Mouse (Mus musculus) megakaryocyte, adult 5-6 weeks (primary cell): Measurements from ENCODE around the gene Mapt. TPM values are rescaled to one million over a fixed set of nuclear protein-coding genes. Genes with fewer than 3 reads are reported as not detected.
A peak's percentile ranks its signal among the peaks of the same experiment; 100 is the strongest.
"Not testable (repeated sequence)": the region's sequence is repeated elsewhere in the genome, so short reads cannot be mapped to it uniquely, and the experiment has no call there.

Experiments used
- ATAC-seq: 2 replicates; pipeline ENCODE4 v1.8.0; 2016; ENCODE audit warnings: mild to moderate bottlenecking, inconsistent platforms; ENCODE audit not compliant: poor library complexity, severe bottlenecking
- total RNA-seq, 2 experiments: library from RNA; stranded (forward) in 1 of 2; stranded (reverse) in 1 of 2; fragments of 153-499, 151-499 nt in 1 of 2; fragments of 221-1000, 200-1000 nt in 1 of 2; gene quantifications; 2 replicates each; pipeline versions ENCODE4 v1.2.3 to v1.2.4; 2015 to 2017

Gene Mapt
- 0.09 and 0.36 TPM in 2 replicates for total RNA-seq (2015)
- 0.48 and 1.5 TPM in 2 replicates for total RNA-seq (2017)

DNA sequence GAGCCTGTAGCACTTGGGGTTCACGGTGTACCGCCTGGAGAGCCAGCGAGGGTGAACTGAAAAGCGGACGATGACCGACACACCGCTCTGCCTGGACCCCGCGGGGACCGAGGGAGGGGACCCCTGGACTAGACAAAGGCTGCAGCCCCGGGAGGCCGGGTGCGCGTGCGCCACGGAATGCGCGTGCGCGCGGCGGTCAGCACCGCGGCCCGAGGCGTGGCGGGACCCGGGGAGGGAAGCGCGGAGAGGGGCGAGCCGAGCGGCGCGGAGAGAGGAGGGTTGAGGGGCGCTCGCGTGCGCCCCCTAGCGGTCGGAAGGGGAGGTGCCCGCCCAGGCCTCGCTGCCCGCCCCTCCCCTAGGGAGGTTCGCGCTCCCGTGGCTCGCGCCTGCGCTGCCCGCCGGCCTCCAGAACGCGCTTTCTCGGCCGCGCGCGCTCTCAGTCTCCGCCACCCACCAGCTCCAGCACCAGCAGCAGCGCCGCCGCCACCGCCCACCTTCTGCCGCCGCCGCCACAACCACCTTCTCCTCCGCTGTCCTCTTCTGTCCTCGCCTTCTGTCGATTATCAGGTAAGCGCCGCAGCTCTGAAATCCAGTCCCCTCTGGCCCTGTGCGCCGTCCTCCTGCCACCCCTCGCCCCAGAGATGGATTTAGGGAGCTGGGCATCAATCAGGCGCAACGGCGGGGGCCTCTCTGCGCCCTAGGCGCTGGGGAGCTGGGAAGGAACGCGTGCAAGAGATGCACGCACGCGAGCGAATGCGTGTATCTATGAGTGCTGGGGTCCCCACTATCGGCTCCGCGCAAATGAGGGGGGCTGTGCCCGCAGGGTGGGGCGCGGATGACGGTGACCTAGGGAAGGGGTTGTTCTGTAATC, at the start of gene Mapt:
Mapt (plus strand) TSS at position 350 of the 871 bp plus-strand sequence.
- ATAC-seq, result peak; percentile 88

DNA sequence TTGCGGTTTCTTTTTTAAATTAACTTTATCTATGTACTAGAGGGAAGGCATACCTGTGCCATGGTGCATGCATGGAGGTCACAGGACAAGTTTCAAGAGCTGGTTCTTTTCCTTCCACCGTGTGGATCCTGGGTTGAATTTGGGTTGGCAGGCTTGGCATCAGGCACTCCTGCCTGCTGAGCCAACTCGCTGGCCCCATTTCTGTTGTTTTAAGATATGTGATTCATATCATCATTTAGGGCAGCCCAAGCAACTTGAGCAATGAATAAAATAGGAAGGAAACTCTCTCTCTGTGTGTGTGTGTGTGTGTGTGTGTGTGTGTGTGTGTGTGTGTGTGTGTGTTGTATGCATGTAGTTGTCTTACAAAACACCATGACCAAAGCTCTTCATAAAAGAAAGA, 49.0 kb upstream of the Mapt start:
- no peak for ATAC-seq

DNA sequence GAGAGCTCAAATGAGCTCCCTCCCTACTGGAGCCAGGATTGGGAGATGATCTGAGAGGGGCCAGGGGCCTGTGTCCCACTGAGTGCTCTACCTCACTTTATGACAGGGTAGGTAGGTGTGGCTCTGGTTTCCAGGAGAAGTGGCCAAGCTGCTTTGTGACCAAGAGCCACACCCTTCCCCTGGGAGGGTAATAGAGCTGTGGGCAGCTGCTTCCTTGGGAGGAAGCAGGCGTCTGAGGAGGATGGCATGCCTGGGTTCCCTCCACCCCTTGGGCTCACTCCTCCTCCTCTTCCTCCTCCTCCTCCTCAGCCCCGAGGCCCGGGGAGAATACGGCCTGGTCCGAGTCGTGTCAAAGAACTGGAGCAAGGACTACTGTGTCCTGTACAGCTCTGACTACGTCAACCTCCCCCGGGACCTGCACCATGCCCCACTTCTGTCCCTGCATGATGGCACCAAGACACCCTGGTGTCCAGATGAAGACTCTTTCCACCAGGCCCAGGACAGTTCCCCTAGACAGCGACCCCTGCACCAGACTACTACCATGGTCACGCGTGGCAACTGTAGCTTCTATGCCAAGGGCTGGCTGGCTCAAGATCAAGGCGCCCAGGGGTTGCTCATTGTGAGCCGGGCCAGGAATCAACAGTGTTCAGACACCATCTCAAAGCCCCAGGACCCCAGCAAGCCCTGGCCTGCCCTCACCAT, 44.9 kb upstream of the Mapt start, which contains the start of gene Sppl2c:
Sppl2c (plus strand) TSS at position 193 of the 702 bp plus-strand sequence.
- peak; percentile 88 for ATAC-seq

DNA sequence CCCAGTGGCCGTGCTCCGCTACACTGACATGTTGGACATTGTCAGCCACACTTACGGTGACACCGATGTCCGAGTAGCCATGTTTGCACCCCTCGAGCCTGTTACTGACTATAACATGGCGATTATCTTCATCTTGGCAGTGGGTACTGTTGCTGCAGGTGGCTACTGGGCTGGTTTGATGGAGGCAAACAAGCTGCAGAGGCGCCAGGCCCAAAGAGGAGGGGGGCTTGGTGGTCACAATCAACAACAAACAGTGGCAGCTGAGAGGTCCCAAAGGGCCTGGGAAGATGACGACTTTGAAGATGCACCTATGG, 44.4 kb upstream of the Mapt start:
- no peak for ATAC-seq

DNA sequence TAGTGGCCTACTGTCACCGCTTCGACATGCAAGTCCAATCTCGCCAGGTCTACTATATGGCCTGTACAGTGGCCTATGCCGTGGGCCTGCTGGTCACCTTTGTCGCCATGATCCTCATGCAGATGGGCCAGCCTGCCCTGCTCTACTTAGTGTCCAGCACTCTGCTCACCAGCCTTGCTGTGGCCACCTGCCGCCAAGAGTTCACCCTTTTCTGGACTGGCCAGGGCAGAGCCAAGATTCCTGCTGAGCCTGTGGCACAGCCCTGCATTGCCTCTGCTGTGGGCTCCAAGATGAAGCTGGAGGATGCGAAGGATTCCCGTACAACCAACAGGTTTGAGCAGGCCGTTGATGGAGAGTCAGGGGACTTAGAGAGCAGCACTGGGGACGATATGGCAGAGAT, 43.4 kb upstream of the Mapt start:
- ATAC-seq, result no peak

DNA sequence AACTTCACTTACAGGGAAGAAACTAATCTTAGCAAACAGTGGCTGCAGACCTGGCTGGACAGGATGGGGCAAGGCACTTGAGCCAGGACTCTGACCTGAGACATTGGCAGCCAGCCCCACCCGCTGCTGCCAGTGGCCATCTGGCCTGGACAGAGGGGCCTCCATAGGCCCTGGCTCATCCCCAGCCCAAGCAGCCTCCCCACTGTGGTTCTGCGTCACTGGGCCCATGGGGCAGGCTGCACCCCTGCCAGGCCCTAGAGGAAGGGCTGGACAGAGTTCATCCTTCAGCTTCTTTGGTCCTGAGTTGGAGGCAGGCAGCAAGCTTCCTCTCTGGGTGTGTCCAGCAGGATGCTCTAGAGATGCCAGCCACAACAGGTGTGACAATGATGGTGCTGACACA, 41.2 kb upstream of the Mapt start:
- ATAC-seq, result no peak

DNA sequence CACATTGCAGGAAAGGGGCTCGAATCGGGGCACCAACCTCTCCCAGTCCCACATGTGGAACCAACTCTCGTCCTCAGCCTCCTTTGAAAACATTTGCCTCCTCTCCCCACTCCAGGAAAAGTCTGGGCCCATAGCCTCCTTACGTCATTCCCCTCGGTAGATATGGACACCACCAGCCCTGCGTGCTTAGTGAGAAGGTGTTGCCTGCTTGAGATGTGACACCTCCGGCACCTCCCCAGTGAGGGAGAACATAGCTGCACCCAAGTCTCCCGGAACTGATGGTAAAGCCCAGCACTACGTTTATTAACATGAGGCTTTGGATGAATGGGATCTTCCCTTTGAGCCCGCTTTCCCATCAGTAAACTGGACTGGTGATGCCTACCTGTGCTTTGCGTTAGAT, 35.8 kb upstream of the Mapt start:
- no peak for ATAC-seq

DNA sequence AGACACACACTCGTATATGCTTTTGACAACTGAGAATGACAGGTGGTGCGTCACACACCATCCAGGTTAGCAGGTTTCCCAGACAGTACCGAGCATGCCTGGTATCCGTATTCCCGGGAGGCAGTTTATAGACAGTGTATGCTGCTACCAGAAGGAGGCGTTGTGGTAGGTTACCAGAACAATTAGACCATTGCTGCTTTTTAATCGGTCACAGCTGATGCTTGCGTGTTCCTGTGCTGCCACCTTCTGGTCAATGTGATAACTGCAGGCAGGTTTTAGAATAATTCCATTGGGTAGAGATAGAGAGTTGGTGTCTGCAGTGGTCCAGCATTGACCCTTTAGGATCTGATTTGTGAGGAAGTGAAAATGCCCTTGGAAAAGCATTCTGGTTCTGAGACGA, 35.4 kb upstream of the Mapt start:
- peak; percentile 87 for ATAC-seq

DNA sequence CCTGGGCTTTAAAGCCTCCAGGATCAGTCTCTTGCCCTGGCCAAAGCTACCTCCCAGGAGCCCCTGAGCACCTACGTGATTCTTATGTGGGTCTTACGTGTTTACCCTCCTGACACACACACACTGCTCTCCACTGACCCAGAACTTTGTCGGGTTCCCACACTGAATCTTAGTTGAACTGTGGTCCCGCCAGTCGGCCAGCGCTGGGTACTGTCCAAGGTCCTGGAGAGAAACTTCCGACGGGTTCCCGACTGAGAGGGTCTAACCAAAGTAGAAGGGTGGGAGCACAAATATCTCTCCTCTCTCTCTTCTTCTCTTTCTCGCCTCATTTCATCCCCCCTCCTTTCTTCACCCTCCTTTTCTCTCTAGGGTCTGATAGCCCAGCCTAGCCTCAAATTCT, 33.3 kb upstream of the Mapt start:
- no peak for ATAC-seq

DNA sequence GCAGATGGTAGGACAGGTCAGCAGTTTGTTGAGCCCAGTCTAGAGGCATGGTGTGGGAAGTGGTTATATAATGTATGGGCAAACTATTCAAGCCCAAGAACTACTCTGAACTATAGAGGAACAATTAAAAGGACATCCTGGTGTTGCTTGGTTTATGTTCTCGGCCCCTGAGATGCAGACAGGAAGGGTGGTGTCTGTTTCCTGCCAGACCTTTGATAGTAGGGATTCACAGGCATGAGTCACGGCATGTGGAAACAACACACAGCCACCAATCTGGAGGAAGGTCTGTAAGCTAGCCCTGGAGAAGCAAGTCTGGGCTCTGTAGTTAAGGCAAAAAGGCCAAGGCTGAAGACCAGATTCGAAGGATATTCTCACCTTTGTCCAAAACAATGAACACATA, 27.9 kb upstream of the Mapt start:
- no peak for ATAC-seq

DNA sequence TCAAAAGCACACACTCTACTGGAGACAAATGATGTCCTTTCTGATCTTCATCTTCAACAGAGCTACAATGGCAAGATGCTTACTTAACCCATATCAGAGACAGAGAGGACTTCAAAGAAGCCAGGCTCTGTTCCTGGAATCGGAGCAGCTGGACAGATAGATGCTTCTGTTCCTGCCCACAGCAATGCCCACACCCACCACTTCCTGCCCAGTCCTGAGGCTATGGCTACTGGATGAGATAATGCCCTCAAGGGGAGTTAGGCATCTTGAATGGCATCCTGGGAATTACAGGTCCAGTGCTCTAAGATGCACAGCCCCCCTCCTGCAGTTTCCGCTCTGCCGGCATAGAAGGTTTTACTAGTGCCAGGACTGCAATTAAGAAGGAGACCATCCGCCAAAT, 24.6 kb upstream of the Mapt start:
- ATAC-seq, result no peak

DNA sequence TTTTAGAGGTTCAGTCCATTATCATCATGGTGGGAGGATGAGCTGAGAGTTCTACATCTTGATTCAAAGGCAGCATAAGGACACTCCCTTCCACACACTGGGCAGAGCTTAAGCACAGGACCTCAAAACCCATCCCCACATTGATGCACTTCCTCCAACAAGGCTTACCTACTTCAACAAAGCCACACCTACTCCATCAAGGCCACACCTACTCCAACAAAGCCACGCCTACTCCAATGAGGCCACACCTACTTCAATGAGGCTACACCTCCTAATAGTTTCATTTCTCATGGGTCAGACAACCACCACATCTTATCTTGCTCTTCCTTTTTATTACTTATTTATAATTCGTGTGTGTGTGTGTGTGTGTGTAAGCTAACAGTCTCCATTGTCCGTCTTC, 22.1 kb upstream of the Mapt start:
- no peak for ATAC-seq

DNA sequence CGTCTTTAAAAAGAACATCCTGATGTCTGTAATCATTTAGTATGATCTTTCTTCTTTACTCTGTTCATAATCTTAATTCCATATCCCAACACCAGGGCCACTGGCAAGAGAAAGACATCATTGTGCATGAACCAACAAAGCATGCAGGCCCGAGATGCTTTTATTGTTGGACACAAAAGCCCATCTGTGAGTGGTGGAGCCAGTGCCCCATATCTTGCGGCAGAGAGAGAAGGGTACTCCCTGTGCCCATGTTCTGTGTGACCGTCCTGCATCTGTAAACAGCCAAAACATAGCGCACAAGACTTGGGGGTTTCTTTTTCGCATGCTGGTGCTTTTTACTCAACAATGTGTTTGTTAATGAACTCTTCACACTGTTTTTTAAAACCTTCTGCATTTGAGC, 19.9 kb upstream of the Mapt start:
- no peak for ATAC-seq

DNA sequence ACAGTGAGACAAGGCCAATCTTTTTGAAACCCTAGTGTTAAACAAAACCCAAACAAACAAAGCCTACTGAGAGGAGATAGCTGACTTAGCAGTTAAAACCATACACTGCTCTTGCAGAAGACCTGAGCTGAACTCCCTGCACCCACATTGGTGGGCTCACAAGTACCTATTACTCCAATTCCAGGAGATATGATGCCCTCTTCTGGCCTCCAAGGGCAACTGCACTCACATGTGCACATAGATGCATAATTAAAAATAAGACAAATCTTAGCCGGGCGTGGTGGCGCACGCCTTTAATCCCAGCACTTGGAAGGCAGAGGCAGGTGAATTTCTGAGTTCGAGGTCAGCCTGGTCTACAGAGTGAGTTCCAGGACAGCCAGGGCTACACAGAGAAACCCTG, 17.1 kb upstream of the Mapt start:
- not testable (repeated sequence) for ATAC-seq

DNA sequence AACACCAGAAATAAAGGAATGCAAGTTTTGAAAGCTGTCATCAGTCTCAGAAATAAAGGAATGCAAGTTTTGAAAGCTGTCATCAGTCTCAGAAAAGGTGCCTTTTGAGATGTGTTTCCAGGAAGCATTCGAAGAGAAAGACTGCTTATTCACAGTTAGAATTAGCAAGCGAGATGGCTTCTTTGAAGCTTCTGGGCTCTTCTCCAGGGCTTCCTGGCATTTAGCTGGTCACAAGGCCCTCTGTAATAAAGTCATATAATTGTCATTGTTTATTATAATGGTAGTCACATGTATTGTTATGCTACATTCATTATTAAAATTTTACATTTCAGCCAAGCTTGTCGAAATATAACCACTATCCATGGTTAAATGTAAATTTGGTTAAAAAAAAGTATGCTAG, 13.1 kb upstream of the Mapt start:
- ATAC-seq, result no peak

DNA sequence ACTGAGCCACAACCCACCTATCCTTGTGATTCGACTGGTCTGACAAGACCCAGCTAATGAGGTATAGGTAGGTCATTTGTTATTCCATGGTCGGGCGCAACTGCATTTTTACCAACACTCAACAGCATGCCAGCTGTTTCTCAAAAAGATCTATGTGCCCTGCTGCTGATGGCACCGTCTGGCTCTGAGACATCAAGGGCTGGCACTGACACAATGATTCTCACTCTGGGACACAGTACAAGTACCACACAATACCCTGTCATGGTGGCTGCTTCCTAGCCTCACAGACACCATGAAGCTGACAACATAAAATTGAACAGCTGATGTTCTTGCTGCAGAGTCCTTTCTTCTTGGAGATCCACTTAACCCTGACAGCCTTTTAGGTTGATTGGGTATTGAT, 10.9 kb upstream of the Mapt start:
- ATAC-seq, result no peak

DNA sequence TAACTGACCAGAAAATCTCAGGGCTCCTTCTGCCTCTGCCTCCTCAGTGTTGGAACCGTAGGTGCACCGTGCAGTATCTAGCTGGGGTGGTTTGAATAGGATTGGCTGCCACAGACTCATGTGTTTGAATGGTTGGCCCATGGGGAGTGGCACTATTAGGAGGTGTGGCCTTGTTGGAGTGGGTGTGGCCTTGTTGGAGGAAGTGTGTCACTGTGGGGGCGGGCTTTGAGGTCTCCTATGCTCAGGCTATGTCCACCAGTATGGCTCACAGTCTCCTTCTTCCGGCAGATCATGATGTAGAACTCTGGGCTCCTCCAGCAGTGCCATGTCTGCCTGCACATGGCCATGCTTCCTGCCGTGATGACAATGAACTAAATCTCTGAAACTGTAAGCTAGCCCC, 9.4 kb upstream of the Mapt start:
- ATAC-seq, result no peak

DNA sequence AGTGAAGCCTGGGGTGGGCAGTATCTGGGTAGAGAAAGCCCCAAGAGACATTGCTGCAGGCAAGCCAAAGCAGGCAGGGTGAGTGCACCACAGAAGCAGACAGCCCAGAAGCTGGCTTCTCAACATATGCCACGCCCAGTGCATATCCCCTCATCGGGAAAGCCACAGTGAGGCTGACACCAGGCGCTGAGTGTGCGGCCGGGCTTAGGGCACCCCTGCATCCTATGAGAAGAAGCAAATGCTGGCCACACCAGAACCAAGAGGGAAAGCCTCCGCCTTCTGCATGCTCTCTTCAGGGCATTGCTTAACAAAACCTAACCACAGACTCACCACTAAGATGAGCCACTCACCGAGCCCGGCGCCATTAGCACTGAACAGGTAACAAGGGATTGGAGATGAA, 7.9 kb upstream of the Mapt start:
- no peak for ATAC-seq

DNA sequence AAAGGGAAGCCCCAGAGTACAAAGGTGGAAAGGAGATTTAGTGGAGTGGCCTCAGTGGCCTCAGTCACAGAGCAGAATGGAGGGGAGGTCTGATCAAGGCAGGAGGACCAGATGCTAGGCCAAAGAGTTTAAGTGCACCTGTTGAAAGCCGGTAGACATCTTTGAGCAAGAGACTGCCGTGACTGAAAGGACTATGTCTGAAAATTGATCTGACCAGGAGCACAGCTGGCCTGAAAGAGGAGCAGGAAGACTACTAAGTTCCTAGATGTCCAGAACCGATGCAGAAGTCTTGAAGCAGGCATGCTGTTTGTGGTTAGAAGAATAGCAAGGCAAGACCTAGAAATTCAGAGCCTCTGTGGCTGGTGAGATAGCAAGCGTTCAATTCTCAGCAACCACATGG, 1.8 kb upstream of the Mapt start:
- no peak for ATAC-seq

DNA sequence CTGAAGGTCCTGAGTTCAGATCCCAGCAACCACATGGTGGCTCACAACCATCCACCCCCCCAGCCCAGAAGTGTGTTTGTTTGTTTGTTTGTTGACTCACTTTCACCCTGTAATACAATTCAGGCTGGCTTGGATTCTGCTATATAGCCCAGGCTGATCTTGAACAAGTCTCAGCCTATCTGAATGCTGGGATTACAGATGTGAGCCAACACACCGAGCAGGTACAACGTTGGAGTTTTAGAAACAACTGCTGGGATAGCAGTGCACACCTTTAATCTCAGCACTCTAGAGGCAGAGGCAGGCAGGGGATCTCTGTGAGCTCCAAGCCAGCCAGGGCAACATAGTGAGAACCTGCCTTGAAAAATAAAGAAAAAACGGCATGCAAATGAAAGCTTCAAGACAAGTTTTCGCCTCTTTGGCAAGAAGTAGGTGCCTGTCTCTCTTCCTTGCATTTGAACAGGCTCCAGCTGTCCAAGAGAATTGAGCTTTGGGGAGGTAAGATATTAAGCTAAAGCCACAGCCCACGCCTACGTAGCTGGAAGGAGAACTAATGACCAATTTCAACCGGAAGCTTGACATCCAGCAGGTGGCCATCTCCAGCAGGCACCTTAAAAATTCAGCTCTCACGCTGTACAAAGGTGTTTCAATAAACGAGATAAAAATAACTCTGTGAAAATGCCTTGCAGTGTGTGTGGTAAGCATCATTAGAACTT, 968 bp upstream of the Mapt start:
- no peak for ATAC-seq

DNA sequence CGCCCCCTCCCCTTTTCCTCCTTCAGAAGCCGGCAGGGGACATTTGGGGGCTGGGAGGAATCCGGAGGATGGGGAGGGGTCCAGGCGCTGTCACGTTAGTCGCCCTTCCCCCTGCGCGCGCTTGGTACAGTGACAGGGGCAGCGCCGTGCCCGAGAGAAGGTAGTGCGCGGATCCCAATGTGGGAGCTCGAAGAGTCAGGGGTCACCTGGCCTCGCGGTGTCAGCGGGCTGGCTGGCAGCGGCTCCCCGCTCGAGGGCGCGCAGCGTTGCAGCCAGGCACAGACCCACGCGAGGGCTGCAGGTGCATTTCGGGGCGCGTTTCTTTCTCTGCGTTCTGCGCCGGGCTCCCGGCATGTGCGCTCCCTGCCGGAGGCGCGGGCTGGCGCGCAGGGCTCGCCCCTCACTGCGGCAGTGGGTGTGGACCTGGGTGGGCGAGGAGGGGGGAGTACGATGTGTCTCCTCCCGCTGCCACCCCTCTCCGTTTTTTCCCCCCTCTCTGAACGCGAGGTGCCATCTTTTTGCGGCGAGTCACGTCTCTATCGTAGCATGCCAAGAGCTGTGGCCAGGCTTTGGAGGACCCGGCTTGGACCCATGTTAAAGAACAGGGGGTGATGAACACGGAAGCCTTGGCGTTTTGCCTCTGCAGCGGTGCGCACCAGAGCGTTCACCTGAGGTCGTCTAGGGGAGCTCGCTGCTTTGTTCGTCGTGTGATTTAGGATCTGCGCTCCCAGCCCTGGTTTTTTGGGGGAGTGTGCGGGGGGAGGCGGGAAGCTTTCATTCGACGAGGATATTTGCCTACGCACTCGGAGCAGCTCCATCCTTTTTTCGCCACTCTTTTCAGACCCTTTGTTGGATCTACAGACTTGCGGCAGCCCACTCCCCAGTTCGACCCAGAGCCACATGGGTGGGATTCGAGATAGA, 1.2 kb downstream of the Mapt start:
- ATAC-seq, result no peak
